Mouse (Mus musculus) erythroblast, embryonic 14.5 days (primary cell): Measurements from ENCODE around the gene Zfp410.

Source experiments
- GATA1 ChIP-seq: IDR thresholded peaks from 2 replicates; pipeline ENCODE4 v1.6.1; 2012; ENCODE audit warnings: low read length, inconsistent platforms, mixed read lengths
- TAL1 ChIP-seq: IDR thresholded peaks from 3 replicates; pipeline ENCODE4 v1.6.1; 2012; ENCODE audit warnings: low read length, inconsistent platforms, mixed read lengths

GRCm38 (mm10) chr12:84388097-84388496 is 71.4 kb downstream of the Zfp410 start:
- no peak for TF ChIP-seq TAL1
- no peak for TF ChIP-seq GATA1
